ENCODE assay signal across 36 mouse cellular contexts in genomic region chr4:128849686-128850085, GRCm38 (mm10).
"Had no signal": no experiment of that assay in that cellular context is flagged by ENCODE, and none has a peak within 500 bp of the region (broad histone marks: within the 10 kb centered on the region; RNA-seq: fewer than 3 reads in every experiment).

No protein-coding gene starts in this region.

- DNase-seq: heart, adult 18-20 months; heart, adult 2 months; heart, postnatal 10 days; heart, postnatal 14 days; heart, postnatal 36 days; heart, postnatal 4 days; kidney, adult 11 months; kidney, adult 18-20 months; kidney, adult 2 months; kidney, adult 8-10 months; kidney, adult 9 months; kidney, postnatal 10 days; kidney, postnatal 14 days; kidney, postnatal 25 days; kidney, postnatal 36 days; kidney, postnatal 4 days; layer of hippocampus, adult 9-11 months; layer of hippocampus, postnatal 36 days had no signal

- H3K9me3 ChIP-seq: heart, embryonic 12.5 days; heart, embryonic 13.5 days; heart, embryonic 15.5 days; hindbrain, embryonic 10.5 days; hindbrain, embryonic 12.5 days; hindbrain, embryonic 13.5 days; hindbrain, embryonic 15.5 days; intestine, embryonic 15.5 days; kidney, embryonic 15.5 days had no signal

- ATAC-seq: hindbrain, embryonic 16.5 days; hindbrain, postnatal 0 days; inflammation-experienced regulatory T-cells, adult 6 months; intestine, embryonic 15.5 days; intestine, embryonic 16.5 days; intestine, postnatal 0 days had no signal

- H3K36me3 ChIP-seq: heart, embryonic 12.5 days; heart, embryonic 13.5 days; heart, embryonic 15.5 days; hindbrain, embryonic 10.5 days; hindbrain, embryonic 12.5 days; hindbrain, embryonic 13.5 days; hindbrain, embryonic 15.5 days; intestine, embryonic 15.5 days; kidney, embryonic 15.5 days had no signal

- H3K4me2 ChIP-seq: heart, embryonic 11.5 days; heart, embryonic 12.5 days; heart, embryonic 13.5 days; heart, embryonic 15.5 days; hindbrain, embryonic 12.5 days; hindbrain, embryonic 13.5 days; hindbrain, embryonic 14.5 days; hindbrain, embryonic 15.5 days; intestine, embryonic 15.5 days; kidney, embryonic 15.5 days had no signal

- H3K9ac ChIP-seq: heart, embryonic 12.5 days; heart, embryonic 13.5 days; heart, embryonic 15.5 days; hindbrain, embryonic 12.5 days; hindbrain, embryonic 14.5 days; hindbrain, embryonic 15.5 days; intestine, embryonic 15.5 days; kidney, embryonic 15.5 days had no signal

- H3K27ac ChIP-seq: heart, adult 2 months; heart, embryonic 13.5 days; heart, embryonic 15.5 days; hindbrain, embryonic 10.5 days; hindbrain, embryonic 12.5 days; hindbrain, embryonic 13.5 days; hindbrain, embryonic 14.5 days; hindbrain, embryonic 15.5 days; hindbrain, postnatal 0 days; intestine, embryonic 15.5 days; kidney, embryonic 15.5 days; kidney, postnatal 0 days; layer of hippocampus, adult 2 months had no signal

- H3K27me3 ChIP-seq: heart, embryonic 12.5 days; heart, embryonic 13.5 days; heart, embryonic 15.5 days; hindbrain, embryonic 12.5 days; hindbrain, embryonic 13.5 days; hindbrain, embryonic 15.5 days; intestine, embryonic 15.5 days; kidney, embryonic 15.5 days had no signal

- H3K4me3 ChIP-seq: heart, adult 2 months; heart, embryonic 12.5 days; heart, embryonic 13.5 days; heart, embryonic 15.5 days; hindbrain, embryonic 10.5 days; hindbrain, embryonic 12.5 days; hindbrain, embryonic 13.5 days; hindbrain, embryonic 15.5 days; intestine, embryonic 15.5 days; kidney, embryonic 15.5 days; layer of hippocampus, adult 2 months had no signal
